In genomic region chrX:101811750-101812149, GRCm38 (mm10) we compare ENCODE assay signal across 20 mouse cellular contexts. TPM values are rescaled to one million over a fixed set of nuclear protein-coding genes. Genes with fewer than 3 reads are reported as not detected.
"Had no signal": no experiment of that assay in that cellular context is flagged by ENCODE, and none has a peak within 500 bp of the region (broad histone marks: within the 10 kb centered on the region; RNA-seq: fewer than 3 reads in every experiment).

No protein-coding gene starts in this region.

- H3K36me3 ChIP-seq: kidney, embryonic 15.5 days; limb, embryonic 10.5 days; liver, embryonic 13.5 days; lung, embryonic 15.5 days; midbrain, embryonic 10.5 days; neural tube, embryonic 13.5 days; stomach, embryonic 15.5 days had no signal

- H3K27me3 ChIP-seq: stomach, embryonic 15.5 days had no signal

- H3K4me1 ChIP-seq: kidney, embryonic 15.5 days; limb, embryonic 10.5 days; liver, embryonic 13.5 days; lung, embryonic 15.5 days; midbrain, embryonic 10.5 days; neural tube, embryonic 13.5 days; stomach, embryonic 15.5 days had no signal

- ATAC-seq: liver, postnatal 0 days had no signal

- H3K4me3 ChIP-seq: kidney, embryonic 15.5 days; limb, embryonic 10.5 days; liver, embryonic 13.5 days; lung, embryonic 15.5 days; midbrain, embryonic 10.5 days; neural tube, embryonic 13.5 days; stomach, embryonic 15.5 days had no signal

- H3K27ac ChIP-seq: kidney, embryonic 15.5 days; limb, embryonic 10.5 days; liver, embryonic 13.5 days; lung, embryonic 15.5 days; midbrain, embryonic 10.5 days; neural tube, embryonic 13.5 days; stomach, embryonic 15.5 days had no signal

- H3K4me2 ChIP-seq: kidney, embryonic 15.5 days; liver, embryonic 13.5 days; lung, embryonic 15.5 days; neural tube, embryonic 13.5 days; stomach, embryonic 15.5 days had no signal

- DNase-seq: kidney, adult 11 months; kidney, postnatal 14 days; liver, embryonic 13.5 days; liver, postnatal 0 days; lung, postnatal 4 days; midbrain, embryonic 14.5 days; right cerebral cortex, postnatal 14 days; thymus, postnatal 36 days had no signal

- H3K9me3 ChIP-seq: kidney, embryonic 15.5 days; limb, embryonic 10.5 days; liver, embryonic 13.5 days; lung, embryonic 15.5 days; midbrain, embryonic 10.5 days; neural tube, embryonic 13.5 days; stomach, embryonic 15.5 days had no signal

- H3K9ac ChIP-seq: kidney, embryonic 15.5 days; liver, embryonic 13.5 days; liver, postnatal 0 days; lung, embryonic 15.5 days; neural tube, embryonic 13.5 days; stomach, embryonic 15.5 days had no signal

RNA-seq across cellular contexts. Expression of gene 8030474K03Rik, which starts 17.3 kb away (rescaled TPM):
- total RNA-seq: layer of hippocampus, adult 8-10 months; layer of hippocampus, postnatal 14 days; left cerebral cortex, adult 18-20 months; left cerebral cortex, postnatal 14 days had no signal
- polyA plus RNA-seq: large intestine, adult 2 months; midbrain, embryonic 10.5 days; midbrain, embryonic 14.5 days; neural tube, embryonic 13.5 days; spleen, adult 2 months; stomach, embryonic 15.5 days had no signal

RNA-seq across cellular contexts. Expression of gene Gm4779, which starts 17.5 kb away (rescaled TPM):
- total RNA-seq: layer of hippocampus, postnatal 14 days; left cerebral cortex, postnatal 14 days had no signal
- polyA plus RNA-seq: large intestine, adult 2 months; midbrain, embryonic 14.5 days; neural tube, embryonic 13.5 days; spleen, adult 2 months had no signal
